Mouse (Mus musculus): ENCODE data around the gene Gm20605.

Gm20605 gene

DNA sequence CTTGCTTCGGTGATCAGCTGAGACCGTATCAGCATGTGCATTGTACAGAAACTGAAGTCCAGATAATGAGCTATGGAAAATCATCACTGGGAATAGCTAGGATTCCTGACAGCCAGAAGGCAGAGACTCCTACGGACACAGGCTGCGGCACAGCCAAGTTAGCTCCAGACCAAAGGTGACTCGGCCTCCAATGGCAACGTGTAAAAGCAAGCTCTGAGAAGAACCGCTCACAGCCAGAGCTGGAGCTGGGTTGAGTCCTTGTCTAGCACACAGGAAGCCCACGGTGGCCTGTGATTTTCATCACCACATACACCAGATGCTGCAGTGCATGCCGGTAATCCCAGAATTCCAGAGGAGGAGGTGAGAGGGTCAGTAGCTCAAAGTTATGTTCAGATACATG is 61.6 kb downstream of the Gm20605 start:
- in situ Hi-C loops (cut with MseI, MboI) = no loop called here

DNA sequence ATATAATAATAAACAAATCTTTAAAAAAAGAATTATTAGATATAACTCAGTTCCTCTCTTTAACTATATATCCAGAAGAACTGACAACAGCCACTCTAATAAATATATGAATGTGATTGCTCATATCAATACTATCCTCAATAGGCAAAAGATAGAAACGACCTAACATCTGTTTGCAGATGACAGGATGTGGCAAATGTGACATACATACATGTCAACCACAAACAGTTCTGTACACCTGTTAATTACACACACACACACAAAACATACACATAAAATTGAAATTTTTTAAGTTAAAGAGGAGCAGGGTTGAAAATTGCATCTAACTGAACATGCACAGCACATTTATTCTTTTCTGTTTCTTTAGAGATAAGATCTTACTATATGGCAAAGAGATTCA is 62.9 kb downstream of the Gm20605 start:
- in situ Hi-C loops (cut with MseI, MboI) = no loop called here

Data from mouse trophoblast stem cell (cell line).